Mouse (Mus musculus): ENCODE results near the gene Pkd2l1. TPM values are rescaled to one million over a fixed set of nuclear protein-coding genes. Genes with fewer than 3 reads are reported as not detected.

The Pkd2l1 gene
- polyA plus RNA-seq (2016; fragmentation: Nextera tagmentation; extraction: Ambion mirVana), result not detected in 2 replicates

- Histone ChIP-seq H3K4me1 (peaks cover 7% of the 10 kb centered on the region; the same call in 1 of the 2 replicates), H3K9me3 (replicated peaks) (no peaks in the 10 kb centered on the region), H3K36me3 (no peaks in the 10 kb centered on the region), H3K4me2 (no peak within 1 kb of the TSS), H3K27ac (no peak within 1 kb of the TSS), H3K9ac (no peak within 1 kb of the TSS), H3K4me3 (no peak within 1 kb of the TSS), H3K27me3 (replicated peaks) (peaks cover 20% of the 10 kb centered on the region)
- 25% methylated on average over 3 of the region's 3 CpGs for WGBS (ENCODE audit: insufficient replicate concordance)
- ATAC-seq, result no peak
Observed at GRCm38 (mm10) chr19:44192342-44192741, at the start of gene Pkd2l1. Gene Pkd2l1 (minus strand): TSS chr19:44192442.

DNA sequence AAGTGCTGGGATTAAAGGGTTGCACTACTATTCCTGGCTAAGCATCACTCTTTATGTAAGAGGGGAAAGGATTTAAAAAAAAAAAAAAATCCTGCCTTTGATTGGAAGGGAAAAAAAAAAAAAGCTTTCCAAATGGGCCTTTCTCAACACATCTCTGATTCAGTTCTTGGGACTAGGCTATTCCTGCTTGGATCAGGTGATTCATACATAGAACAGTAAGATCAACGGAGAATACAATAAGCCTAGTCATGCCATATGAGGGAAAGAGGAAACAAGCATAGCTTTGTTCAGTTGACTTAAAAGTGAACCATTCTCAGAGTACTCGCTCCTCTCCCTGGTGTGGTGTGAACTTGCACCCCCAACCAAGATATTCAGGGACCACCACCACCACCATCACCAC, 46.7 kb upstream of the Pkd2l1 start:
- no peak for ATAC-seq
- 51% methylated on average over 2 of the region's 2 CpGs for WGBS (ENCODE audit: insufficient replicate concordance)
- Histone ChIP-seq H3K4me3 (no peak overlapping the region), H3K9me3 (replicated peaks) (no peaks in the 10 kb centered on the region), H3K9ac (no peak overlapping the region), H3K27ac (no peak overlapping the region), H3K4me1 (0 out of 2 replicates have a peak, but pooled peaks cover 3% of the 10 kb centered on the region), H3K4me2 (no peak overlapping the region), H3K36me3 (no peaks in the 10 kb centered on the region), H3K27me3 (replicated peaks) (peaks cover 66% of the 10 kb centered on the region)

DNA sequence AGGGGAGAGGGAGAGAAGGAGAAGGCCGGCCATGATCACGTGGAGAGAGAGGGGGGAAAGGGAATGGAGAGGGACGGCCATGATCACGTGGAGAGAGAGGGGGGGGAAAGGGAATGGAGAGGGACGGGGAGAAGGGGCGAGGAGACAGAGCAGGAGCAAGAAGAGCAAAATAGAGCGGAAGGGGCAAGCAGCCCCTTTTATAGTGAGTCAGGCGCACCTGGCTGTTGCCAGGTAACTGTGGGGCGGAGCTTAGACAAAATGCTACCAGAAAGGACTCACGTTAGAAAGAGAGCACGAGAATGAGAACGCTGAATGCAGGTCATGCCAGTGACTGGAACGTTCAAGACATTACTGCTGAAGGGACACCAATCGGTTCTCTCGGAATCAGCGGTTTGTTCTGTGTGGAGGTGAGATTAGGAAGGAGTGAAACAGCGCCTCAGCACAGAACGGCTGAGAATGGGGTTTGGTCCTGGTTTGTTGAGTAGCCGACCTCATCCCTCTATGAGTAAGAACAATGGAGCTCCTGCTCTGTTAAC, 45.3 kb upstream of the Pkd2l1 start:
- H3K9me3 ChIP-seq (replicated peaks), result no peaks in the 10 kb centered on the region
- H3K27me3 ChIP-seq (replicated peaks), result peaks cover 70% of the 10 kb centered on the region
- H3K4me3 ChIP-seq, result peak overlapping the region; percentile 11; the same call in 1 of the 2 replicates
- 12% methylated on average over 19 of the region's 19 CpGs for WGBS (ENCODE audit: insufficient replicate concordance)
- H3K4me1 ChIP-seq, result 0 out of 2 replicates have a peak, but pooled peaks cover 3% of the 10 kb centered on the region
- H3K27ac ChIP-seq, result no peak overlapping the region
- no peaks in the 10 kb centered on the region for H3K36me3 ChIP-seq
- H3K9ac ChIP-seq, result no peak overlapping the region
- no peak for ATAC-seq
- peak overlapping the region; percentile 46 for H3K4me2 ChIP-seq

GRCm38 (mm10) chr19:44231608-44232151, 39.4 kb upstream of the Pkd2l1 start:
- Histone ChIP-seq H3K4me2 (no peak overlapping the region), H3K27me3 (replicated peaks) (peaks cover 68% of the 10 kb centered on the region), H3K9me3 (replicated peaks) (no peaks in the 10 kb centered on the region), H3K4me3 (no peak overlapping the region), H3K9ac (no peak overlapping the region), H3K4me1 (no peaks in the 10 kb centered on the region), H3K27ac (no peak overlapping the region), H3K36me3 (no peaks in the 10 kb centered on the region)
- no peak for ATAC-seq
- WGBS (ENCODE audit: insufficient replicate concordance), result 36% methylated on average over 4 of the region's 4 CpGs

- no peak overlapping the region for H3K4me3 ChIP-seq
- no peak overlapping the region for H3K9ac ChIP-seq
- H3K27me3 ChIP-seq (replicated peaks), result peaks cover 59% of the 10 kb centered on the region
- H3K4me2 ChIP-seq, result no peak overlapping the region
- H3K9me3 ChIP-seq (replicated peaks), result no peaks in the 10 kb centered on the region
- ATAC-seq, result no peak
- H3K27ac ChIP-seq, result no peak overlapping the region
- no peaks in the 10 kb centered on the region for H3K36me3 ChIP-seq
- WGBS (ENCODE audit: insufficient replicate concordance), result 54% methylated on average over 3 of the region's 3 CpGs
- H3K4me1 ChIP-seq, result no peaks in the 10 kb centered on the region
Observed at GRCm38 (mm10) chr19:44230212-44230611, 38.0 kb upstream of the Pkd2l1 start.

DNA sequence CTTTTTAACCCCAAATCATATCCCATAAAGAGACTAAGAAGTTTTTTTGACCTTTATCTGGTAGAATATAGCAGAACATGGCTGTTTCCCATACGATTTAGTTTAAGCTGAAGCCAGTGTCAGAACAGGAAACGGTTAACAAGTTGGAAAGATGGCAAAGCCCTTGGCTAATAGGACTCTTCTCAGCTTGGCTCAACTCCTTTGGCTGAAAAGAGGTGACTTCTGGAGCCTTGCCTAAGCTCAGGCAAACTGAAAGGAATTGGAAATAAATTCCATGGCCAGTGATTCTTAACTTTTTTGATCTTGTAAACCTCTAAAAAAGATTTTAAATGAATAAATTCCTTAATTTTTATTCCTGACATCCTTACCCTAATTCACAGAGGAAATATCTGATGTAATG, 37.5 kb upstream of the Pkd2l1 start:
- WGBS (ENCODE audit: insufficient replicate concordance), result 50% methylated on average over 2 of the region's 2 CpGs
- Histone ChIP-seq H3K9me3 (replicated peaks) (no peaks in the 10 kb centered on the region), H3K36me3 (no peaks in the 10 kb centered on the region), H3K4me2 (no peak overlapping the region), H3K9ac (no peak overlapping the region), H3K27me3 (replicated peaks) (peaks cover 59% of the 10 kb centered on the region), H3K27ac (no peak overlapping the region), H3K4me3 (no peak overlapping the region), H3K4me1 (no peaks in the 10 kb centered on the region)
- no peak for ATAC-seq

GRCm38 (mm10) chr19:44225728-44226127, 33.5 kb upstream of the Pkd2l1 start:
- H3K27me3 ChIP-seq (replicated peaks), result peaks cover 31% of the 10 kb centered on the region
- no peak overlapping the region for H3K4me2 ChIP-seq
- H3K36me3 ChIP-seq, result no peaks in the 10 kb centered on the region
- no peak overlapping the region for H3K4me3 ChIP-seq
- no peaks in the 10 kb centered on the region for H3K9me3 ChIP-seq (replicated peaks)
- no peak overlapping the region for H3K27ac ChIP-seq
- H3K9ac ChIP-seq, result no peak overlapping the region
- 15% methylated on average over 5 of the region's 5 CpGs for WGBS (ENCODE audit: insufficient replicate concordance)
- ATAC-seq, result no peak
- H3K4me1 ChIP-seq, result no peaks in the 10 kb centered on the region

- Histone ChIP-seq H3K4me2 (no peak overlapping the region), H3K36me3 (no peaks in the 10 kb centered on the region), H3K4me3 (no peak overlapping the region), H3K9me3 (replicated peaks) (no peaks in the 10 kb centered on the region), H3K9ac (no peak overlapping the region), H3K27ac (no peak overlapping the region), H3K4me1 (no peaks in the 10 kb centered on the region), H3K27me3 (replicated peaks) (peaks cover 30% of the 10 kb centered on the region)
- no peak for ATAC-seq
- 39% methylated on average over 3 of the region's 3 CpGs for WGBS (ENCODE audit: insufficient replicate concordance)
Observed at GRCm38 (mm10) chr19:44217958-44218525, 25.8 kb upstream of the Pkd2l1 start.

DNA sequence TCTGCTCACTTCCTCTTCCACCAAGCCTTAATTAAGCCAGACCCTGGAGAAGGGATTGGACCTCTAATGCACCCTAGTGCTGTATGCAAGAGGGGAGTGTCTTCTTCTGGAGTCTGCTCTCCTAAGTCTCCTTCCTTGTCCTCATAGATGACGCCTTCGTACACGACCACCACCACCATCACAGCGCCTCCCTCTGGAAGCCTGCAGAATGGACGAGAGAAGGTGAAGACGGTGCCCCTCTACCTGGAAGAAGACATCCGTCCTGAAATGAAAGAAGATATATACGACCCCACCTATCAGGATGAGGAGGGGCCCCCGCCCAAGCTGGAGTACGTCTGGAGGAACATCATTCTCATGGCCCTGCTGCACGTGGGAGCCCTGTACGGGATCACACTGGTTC, 23.0 kb upstream of the Pkd2l1 start:
- Histone ChIP-seq H3K27ac (no peak overlapping the region), H3K4me3 (no peak overlapping the region), H3K4me1 (no peaks in the 10 kb centered on the region), H3K27me3 (replicated peaks) (peaks cover 36% of the 10 kb centered on the region), H3K9me3 (replicated peaks) (no peaks in the 10 kb centered on the region), H3K36me3 (no peaks in the 10 kb centered on the region), H3K4me2 (no peak overlapping the region), H3K9ac (no peak overlapping the region)
- ATAC-seq, result no peak
- 51% methylated on average over 12 of the region's 12 CpGs for WGBS (ENCODE audit: insufficient replicate concordance)

DNA sequence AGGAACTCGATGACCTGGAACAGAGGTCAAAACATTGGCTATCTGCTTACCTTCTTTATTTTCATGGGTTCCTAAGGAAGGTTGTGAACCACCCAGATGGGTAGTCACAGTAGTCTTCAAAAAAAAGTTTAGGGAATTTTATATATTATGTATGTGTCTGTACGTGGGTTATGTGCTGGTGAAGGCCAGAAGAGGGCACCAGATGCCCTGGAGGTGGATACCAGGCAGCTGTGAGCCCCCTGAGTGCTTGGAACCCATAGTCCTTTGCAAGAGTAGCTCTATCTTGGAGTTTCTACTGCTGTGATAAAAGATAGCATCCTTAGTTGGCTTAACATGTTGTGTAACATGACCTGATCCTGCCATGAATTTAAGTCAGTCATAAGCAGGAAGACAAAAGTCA, 14.8 kb upstream of the Pkd2l1 start:
- ATAC-seq, result no peak
- no peak overlapping the region for H3K4me3 ChIP-seq
- no peak overlapping the region for H3K4me2 ChIP-seq
- H3K4me1 ChIP-seq, result no peaks in the 10 kb centered on the region
- H3K27me3 ChIP-seq (replicated peaks), result peaks cover 23% of the 10 kb centered on the region
- no peak overlapping the region for H3K27ac ChIP-seq
- 51% methylated on average over 2 of the region's 2 CpGs for WGBS (ENCODE audit: insufficient replicate concordance)
- no peak overlapping the region for H3K9ac ChIP-seq
- H3K36me3 ChIP-seq, result no peaks in the 10 kb centered on the region
- no peaks in the 10 kb centered on the region for H3K9me3 ChIP-seq (replicated peaks)

- no peak within 1 kb of the TSS for H3K27ac ChIP-seq
- 83% methylated on average over 9 of the region's 9 CpGs for WGBS (ENCODE audit: insufficient replicate concordance)
- no peak for ATAC-seq
Observed at GRCm38 (mm10) chr19:44203015-44203564, 10.8 kb upstream of the Pkd2l1 start, which contains the start of gene Scd3. Gene Scd3 (plus strand): TSS chr19:44203269.

DNA sequence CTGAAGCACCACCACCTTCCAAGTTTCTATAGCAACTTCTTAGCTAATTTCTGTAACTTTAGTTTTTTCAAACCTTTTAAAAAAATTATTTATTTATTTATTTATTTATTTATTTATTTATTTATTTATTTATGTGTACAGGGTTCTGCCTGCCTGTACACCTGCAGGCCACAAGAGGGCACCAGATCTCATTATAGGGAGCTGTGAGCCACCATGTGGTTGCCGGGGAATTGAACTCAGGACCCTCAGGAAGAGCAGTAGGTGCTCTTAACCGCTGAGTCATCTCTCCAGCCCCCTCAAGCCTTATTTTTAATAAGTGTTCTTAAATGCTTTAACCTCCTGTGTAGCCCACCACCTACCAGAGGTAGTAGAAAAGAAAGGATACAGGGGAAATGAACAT, 6.7 kb upstream of the Pkd2l1 start:
- Histone ChIP-seq H3K9ac (no peak overlapping the region), H3K27ac (no peak overlapping the region), H3K27me3 (replicated peaks) (peaks cover 1% of the 10 kb centered on the region; the same call in 1 of the 2 replicates), H3K9me3 (replicated peaks) (no peaks in the 10 kb centered on the region), H3K4me1 (peaks cover 10% of the 10 kb centered on the region), H3K4me2 (no peak overlapping the region), H3K4me3 (no peak overlapping the region), H3K36me3 (no peaks in the 10 kb centered on the region)
- ATAC-seq, result no peak
- WGBS (ENCODE audit: insufficient replicate concordance), result 45% methylated on average over 2 of the region's 2 CpGs

More at GRCm38 (mm10) chr19:44203015-44203564, 10.8 kb upstream of the Pkd2l1 start, which contains the start of gene Scd3:
- Histone ChIP-seq H3K36me3 (no peaks in the 10 kb centered on the region), H3K4me1 (no peaks in the 10 kb centered on the region), H3K9me3 (replicated peaks) (no peaks in the 10 kb centered on the region), H3K9ac (no peak within 1 kb of the TSS), H3K4me2 (no peak within 1 kb of the TSS), H3K27me3 (replicated peaks) (no peaks in the 10 kb centered on the region), H3K4me3 (no peak within 1 kb of the TSS)
